Mouse (Mus musculus): ENCODE measurements around the gene Cdk19.

DNA sequence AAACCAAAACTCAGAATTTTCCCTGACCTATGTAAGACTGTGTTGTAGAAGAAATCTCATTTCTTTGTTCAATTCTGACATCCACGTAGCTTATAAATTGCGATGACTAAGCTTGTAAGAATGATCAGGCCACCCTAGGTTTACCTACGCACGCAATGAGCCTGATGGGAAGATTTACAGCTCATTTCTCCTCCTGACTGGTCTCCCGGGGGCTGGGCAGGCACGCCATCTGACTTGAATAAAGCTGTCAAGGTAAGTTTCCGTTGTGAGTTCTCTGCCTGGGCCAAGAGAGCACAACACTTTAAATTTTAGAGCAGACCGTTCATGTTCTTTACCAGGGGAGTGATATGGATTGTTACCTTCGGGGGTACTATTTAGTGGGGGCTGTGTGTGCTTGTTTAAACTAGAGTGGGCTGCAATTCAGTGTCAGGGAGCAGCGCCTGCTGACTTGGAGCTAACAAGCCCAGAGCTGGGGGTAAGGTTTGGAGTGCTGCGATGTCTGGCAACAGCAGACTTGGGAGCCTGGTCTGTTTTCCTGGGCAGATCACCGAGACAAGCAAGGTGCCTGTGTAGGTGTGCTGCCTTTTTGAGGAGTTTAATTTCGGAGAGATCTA, at the start of gene Cdk19:
- TF ChIP-seq GATA1 (IDR thresholded peaks at IDR 0.05; ENCODE audit: borderline replicate concordance, low read length), result no peak
- TF ChIP-seq FLI1 (IDR thresholded peaks at IDR 0.05; ENCODE audit: low read length), result no peak
